Mouse (Mus musculus): ENCODE measurements at regions not wholly inside any gene's neighbourhood (a gene's known extent, or its start where the extent isn't known, plus 50 kb on each side); places are given as distances from the start of the nearest gene placed in this dataset.

DNA sequence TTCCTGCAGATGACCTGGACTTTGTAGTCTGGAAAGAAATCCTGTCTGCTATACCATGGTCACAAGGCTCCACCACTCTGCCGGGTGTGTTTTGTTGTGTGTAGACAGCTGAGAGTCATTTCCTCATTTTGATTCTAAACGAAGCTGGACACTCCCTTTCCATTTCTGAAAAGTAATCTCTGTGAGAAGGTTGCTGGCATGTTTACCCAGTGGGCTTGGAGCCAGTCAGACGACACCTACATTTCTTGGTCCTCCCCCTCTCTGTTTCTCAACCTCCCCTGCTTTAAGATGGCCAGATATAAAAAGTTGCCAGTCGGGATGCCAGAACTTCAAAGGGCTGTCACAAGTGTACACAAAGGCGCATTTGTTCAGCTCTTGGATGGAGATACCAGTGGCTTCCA is 100.8 kb upstream of the Agr3 start:
- no peak for TF ChIP-seq CTCF (IDR thresholded peaks at IDR 0.05; ENCODE audit: extremely low read depth, insufficient read depth, insufficient read length, insufficient replicate concordance)
- no peak for TF ChIP-seq POLR2A (IDR thresholded peaks at IDR 0.05; ENCODE audit: low read depth, low read length)

Measured in spleen, adult 2 months (tissue).